Mouse (Mus musculus) testis, adult 2 months (tissue): ENCODE data around the gene Pax6.

Source experiments
- CTCF ChIP-seq: fragments of 200-500 bp; IDR thresholded peaks from 2 replicates; pipeline ENCODE4 v1.5.1; 2012; ENCODE audit warnings: low read depth, mild to moderate bottlenecking, inconsistent platforms, low read length, moderate library complexity; ENCODE audit not compliant: control insufficient read depth, insufficient read depth, insufficient replicate concordance
- POLR2A ChIP-seq: fragments of 200-500 bp; IDR thresholded peaks from 2 replicates; pipeline ENCODE4 v1.6.1; 2012; ENCODE audit warnings: low read depth, mild to moderate bottlenecking, inconsistent platforms, low read length, moderate library complexity; ENCODE audit not compliant: control insufficient read depth

DNA sequence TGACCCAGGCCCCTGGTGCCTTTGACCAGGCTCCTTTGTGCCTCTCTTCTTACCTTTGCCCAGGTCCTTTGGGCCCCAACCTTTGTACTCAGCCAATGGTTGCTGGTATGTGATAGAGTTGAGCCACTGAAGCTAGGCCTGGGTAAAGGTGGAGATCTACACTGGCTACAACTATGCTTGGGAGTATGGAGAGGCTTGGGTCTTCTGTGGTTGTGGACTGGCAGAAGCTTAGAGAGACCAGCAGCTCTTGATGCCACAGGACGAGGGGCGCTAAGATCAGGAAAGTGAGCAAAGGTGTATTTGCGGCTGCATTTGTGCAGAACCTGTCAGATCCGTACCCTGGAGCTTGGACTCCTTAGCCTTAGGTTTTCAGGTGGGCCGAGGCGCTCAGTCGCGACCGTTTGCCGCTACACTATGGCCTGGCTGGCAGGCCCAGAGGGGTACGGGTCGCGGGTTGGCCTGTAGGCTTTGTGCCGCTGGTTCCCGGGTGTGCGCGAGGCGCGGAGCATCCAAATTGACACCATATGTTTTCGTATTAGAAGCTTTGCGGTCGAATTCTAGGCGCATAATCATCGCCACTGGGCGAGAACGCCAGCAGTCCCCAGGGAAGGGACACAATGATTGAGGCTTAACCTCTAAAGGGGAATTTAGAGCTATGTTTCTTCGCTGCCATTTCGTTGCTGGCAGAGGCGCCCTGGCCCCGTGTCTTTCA is 12.5 kb downstream of the Pax6 start:
- TF ChIP-seq CTCF (no peak), POLR2A (no peak)
